Mouse (Mus musculus): ENCODE measurements around the gene Olfr1339.

DNA sequence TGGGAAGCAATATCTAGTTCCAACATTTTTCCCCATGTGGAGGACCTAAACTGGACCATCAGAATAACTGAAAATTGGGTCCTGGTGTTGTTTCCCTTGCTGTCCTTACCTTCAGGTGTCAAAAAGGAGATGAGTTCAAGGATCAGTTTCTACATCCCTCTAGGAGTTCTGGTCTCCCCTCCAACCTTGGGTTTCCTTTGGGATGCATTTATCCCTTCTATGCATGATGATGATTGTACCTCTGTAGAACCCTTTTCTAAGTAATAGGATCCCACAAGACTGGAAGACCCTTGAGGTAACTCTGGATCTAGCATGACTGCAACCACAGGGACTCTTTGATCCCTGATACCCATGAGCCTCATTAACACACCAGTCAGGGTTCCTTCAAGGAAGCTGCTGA lies 12.1 kb upstream of the Olfr1339 start, which contains the start of gene Olfr1340:
- no peak for TF ChIP-seq POLR2A (IDR thresholded peaks at IDR 0.05; ENCODE audit: control insufficient read depth, extremely low read depth, insufficient read depth, low read length, poor library complexity)
- no peak for TF ChIP-seq CTCF (IDR thresholded peaks at IDR 0.05; ENCODE audit: borderline replicate concordance, control insufficient read depth, extremely low read depth, insufficient read depth, low read length, poor library complexity)
